Mouse (Mus musculus) B cell, adult 2 months (primary cell): ENCODE measurements around the gene Fat1.

Experiments
- DNase-seq, 2 experiments: peaks; one replicate each; pipeline ENCODE4 v3.0.0; 2022

Fat1 gene

DNA sequence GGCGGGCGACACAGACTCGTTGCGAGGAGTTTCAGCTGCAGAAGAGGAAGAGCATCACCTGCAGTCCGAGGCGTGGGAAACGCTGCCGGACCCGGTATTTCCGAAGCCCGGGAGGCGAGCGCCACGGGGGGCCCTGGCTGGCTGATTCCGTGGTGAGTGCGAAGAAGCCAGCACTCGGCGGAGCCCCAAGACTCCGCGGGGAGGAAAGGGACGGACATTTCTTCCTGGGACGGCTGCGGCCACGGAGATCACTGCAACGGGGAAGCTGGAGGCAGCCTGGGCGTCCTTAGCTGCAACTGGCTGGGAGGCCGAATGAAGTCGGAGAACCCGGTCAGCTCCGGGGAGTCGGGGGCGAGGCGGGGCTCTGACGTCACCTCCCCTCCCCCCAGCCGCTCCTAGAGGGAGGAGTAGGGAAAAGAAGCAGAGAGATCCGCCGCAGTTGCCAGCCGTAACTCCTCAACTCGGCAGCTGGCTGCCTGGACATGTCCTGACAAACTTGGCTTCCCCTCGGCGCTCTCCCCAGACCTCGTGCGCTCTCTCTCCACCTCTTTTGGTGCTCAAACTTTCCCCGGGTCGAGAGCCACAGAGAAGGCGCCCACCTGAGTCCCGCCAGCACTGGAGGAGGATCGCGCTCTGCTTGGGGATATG is at the start of gene Fat1:
Gene Fat1, plus strand, starts transcription at position 598 of the 648 bp plus-strand sequence.
- DNase-seq = no peak

DNA sequence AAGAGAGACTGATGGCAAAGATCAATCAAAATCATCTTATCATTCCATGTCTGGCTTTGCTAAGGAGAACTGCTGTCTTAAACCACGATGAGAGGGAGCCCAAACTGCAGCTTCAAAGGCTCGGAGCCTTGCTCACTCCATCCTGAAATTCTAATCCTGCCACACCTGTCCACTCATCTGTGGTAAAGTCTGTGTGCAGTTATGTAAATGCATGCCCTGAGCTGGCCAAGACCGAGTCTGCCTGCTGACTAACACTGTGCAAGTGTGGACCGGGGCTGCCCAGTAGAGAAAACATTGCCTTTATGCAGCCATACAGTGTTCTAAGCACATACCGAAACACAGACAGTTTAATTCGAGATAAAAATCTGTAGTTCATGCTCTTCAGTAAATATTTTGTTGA is 40.6 kb upstream of the Fat1 start:
- DNase-seq = no peak

- no peak for DNase-seq
These were observed 35.7 kb upstream of the Fat1 start for GRCm38 (mm10) chr8:44899575-44899991.

GRCm38 (mm10) chr8:44911126-44911903 is 23.9 kb upstream of the Fat1 start:
- DNase-seq = no peak

DNA sequence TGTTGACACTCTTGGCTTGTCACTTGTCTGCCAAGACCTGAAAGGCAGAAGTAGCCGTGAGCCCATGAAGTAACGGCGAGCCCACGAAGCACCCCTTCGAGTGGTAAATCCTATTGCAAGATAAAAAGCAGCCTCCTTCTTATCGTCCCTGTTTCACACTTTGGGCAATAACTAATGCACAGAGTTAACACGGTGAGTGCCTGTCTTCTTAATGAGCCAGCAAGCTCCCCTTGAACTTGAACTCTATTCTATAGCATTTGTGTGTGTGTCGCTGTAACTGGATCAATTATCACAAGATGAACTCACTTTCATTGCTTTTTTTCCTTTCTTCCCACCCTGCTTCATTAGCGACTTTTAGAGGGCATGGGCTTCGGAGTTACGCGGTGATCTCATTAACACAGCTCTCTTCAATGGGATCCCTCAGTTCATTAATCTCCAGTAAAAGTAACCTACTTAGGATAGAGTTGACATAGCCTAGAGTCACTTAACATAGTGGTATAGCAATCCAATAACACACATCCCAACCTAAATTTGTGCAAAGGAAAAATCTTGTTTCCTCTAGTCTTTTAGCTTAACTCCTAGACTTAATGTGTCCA is 15.7 kb upstream of the Fat1 start:
- DNase-seq = no peak

- no peak for DNase-seq
These were observed 14.7 kb upstream of the Fat1 start for GRCm38 (mm10) chr8:44920379-44921032.

DNA sequence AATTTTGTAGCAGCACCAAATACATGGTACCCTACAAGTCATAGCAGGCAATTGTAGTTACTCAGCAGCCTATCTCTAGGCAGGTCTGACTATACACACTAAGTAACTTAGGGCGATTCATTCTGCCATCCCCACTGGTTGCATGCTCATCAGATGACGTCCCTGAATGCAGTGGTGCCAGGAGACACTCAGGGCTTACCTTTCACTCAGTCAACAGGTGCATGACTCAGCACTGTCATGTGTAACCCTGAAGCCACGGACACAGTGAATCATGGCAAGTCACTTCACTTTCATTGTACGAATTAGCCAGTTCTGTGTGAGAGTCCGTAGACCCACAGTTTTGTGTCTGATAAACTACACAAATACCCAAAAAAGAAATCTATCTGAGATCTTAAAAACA is 10.3 kb upstream of the Fat1 start:
- no peak for DNase-seq

DNA sequence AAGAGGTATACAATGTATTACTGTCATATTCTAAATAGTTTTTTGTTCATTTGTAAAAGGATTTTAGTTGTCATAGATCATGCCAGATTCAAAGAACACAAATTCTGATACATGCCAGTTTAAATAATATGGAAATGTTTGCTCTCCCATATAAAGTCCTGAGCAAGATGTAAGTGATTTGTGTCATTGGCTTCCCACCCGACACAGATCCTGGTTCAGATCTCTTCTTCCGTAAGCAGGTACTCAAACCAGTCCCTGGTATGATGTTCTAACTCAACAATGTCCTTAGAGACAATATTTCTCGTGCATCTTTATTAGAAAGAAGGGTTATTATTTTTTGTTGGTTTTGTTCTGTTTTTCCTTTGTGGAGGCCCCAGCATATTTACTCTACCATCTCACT is 5.2 kb upstream of the Fat1 start:
- no peak for DNase-seq

- DNase-seq = no peak
These were observed 2.5 kb upstream of the Fat1 start for GRCm38 (mm10) chr8:44932546-44933342.

DNA sequence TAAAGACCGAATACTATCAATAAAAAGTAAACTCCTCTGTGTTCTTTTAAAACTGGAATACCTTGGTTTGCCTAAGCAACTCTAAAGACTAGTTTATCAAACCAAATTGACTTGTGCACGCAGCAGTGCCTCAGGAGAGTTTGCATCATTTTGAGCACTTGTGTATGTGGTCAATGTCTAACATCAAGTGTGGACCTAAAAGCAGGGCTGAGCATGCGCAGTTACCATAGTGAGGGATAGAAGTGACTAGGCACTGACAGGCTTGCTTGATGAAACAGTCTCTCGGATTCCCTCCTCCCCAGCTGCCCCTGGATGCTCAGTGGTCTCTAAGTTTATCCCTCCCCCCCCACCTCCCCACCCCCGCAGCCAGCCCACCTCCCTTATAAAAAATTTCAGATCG is 1.8 kb upstream of the Fat1 start:
- DNase-seq = no peak

GRCm38 (mm10) chr8:44934416-44934815 is 831 bp upstream of the Fat1 start:
- no peak for DNase-seq

DNA sequence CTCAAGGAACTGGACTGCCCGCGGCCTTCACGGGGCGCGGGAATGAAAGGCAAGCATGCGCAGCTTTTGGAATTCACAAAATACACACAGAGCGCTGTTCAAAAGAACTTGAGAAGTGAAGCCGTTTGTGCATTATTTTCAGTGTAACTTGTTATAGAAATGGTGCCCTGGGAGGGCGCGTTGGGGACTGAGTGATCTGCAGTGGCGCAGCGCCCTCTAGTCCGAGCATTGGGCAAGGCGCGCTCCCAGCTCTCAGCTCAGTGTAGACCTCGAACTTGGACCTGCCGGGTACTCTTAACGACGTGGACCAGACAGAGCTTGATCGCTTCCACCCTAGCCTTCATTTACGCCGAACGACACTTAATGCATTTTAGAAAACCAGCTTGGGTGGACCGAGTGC is 494 bp downstream of the Fat1 start:
- no peak for DNase-seq

- no peak for DNase-seq
These were observed 1.3 kb downstream of the Fat1 start for GRCm38 (mm10) chr8:44936481-44936961.

GRCm38 (mm10) chr8:44937141-44937825 is 2.0 kb downstream of the Fat1 start:
- DNase-seq = no peak

DNA sequence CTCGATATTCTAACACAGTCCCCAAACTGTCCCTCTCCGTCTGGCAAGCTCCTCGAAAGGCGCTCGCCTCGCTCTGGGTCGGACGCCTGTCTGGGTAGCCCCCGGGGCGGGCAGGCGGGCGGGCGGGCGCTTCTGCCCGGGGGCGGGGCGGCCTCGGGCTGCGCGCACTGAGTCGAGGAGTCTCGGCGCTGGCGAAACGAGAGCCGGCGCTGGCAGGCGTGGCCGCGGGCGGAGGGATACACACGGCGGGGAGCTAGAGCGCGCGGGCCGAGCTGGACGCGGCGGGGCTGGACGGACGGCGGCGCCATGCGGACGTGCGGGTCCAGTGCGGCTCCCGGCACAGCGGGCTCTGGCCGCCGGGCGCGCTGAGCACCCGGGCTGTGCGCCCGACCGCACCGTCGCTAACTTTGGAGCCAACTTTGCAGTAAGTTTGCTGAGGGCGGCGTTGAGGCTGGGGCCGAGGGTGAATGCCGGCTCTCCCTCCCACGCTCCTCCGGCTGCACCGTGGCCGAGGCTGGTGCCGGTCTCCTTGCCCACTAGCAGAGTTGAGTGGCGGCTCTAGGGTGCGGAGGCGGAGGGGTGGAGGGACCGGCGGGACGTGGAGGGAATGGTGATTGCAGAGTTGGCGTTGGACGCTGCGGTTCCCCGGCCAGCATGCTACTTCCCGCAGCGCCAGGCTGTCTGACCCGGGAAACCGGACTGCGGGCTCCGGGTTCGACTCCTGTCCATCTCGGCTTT is 2.8 kb downstream of the Fat1 start:
- DNase-seq = no peak

DNA sequence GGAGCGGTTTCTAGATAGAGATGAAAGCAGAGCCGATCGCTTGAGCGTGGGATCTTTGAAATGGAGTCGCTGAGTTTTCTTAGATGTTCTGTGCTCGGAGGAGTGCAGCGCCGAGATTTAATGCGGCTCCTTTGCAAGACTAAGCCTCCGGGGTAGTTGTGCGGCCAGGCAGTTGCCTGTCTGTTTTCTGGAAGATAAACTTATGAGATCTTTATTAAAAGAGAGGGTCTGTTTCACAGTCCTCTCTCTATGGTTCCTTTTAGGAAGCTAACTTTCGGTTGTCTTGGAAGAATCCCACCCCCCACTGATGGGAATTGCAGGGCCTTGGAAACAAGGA is 3.4 kb downstream of the Fat1 start:
- no peak for DNase-seq

- no peak for DNase-seq
These were observed 10.3 kb downstream of the Fat1 start for GRCm38 (mm10) chr8:44945577-44945976.

DNA sequence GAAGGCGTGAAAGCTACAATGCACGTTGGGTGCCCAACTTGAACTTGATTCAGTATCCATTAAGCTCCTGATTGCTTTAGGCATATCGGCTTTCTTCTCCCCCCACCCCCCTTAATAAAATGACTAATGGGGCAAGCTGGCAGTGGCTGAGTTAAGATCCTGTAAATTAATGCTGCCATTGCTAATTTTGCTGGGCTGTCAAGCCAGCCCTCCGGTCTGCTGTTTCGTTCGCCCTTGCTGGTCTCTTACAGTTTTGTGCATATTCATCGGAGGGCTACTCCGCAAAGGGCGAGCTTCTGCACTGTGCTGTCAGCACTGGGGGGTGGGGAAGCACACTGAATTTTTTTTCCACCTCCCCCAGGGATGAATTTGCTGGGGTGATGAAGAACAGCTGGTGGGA is 13.3 kb downstream of the Fat1 start:
- DNase-seq = no peak

- no peak for DNase-seq
These were observed 25.2 kb downstream of the Fat1 start for GRCm38 (mm10) chr8:44960455-44960854.

- no peak for DNase-seq
These were observed 25.7 kb downstream of the Fat1 start for GRCm38 (mm10) chr8:44960906-44961305.

DNA sequence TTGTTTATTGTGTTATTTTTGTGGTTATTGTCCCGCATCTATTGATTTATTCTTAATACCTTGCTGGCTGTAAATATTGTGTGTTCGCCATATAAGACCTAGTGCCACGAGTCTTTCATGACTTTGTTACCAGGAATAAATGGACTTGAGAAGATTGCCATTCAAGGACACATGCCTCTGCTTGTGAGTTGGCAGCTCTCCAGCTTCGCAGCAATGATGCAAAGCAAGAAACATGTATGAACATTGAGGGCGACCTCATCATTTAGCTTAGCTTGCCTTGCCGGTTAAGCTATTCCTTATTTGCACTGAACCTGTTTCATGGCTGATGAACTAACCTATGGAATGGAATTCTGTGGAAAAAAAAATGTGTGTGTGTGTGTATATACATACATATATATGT is 26.2 kb downstream of the Fat1 start:
- no peak for DNase-seq
